Mouse (Mus musculus) liver, embryonic 11.5 days (tissue): ENCODE results near the gene Itga2. TPM values are rescaled to one million over a fixed set of nuclear protein-coding genes. Genes with fewer than 3 reads are reported as not detected.

ENCODE experiments used
- ATAC-seq: fragments of 200-750 bp; cut with Nextera tagmentation; replicated peaks from 2 replicates; pipeline ENCODE4 v1.8.0; 2017; ENCODE audit warnings: moderate number of reproducible peaks, mild to moderate bottlenecking, moderate TSS enrichment, moderate library complexity; ENCODE audit not compliant: low FRiP score
- DNase-seq: peaks from one replicate; pipeline ENCODE4 v3.0.0-alpha.2; 2017; ENCODE audit warnings: low spot score
- H3K27ac ChIP-seq: fragments of 300-500 bp; sonication (generic); 2 replicates; pipeline ENCODE4 v1.5.1; 2014; ENCODE audit warnings: mild to moderate bottlenecking, low read depth, low read length, control low read depth
- H3K27me3 ChIP-seq: fragments of 300-500 bp; sonication (generic); replicated peaks from 2 replicates; pipeline ENCODE4 v1.6.1; 2014; ENCODE audit warnings: low read length, mixed read lengths; ENCODE audit not compliant: control insufficient read depth, insufficient read depth
- H3K36me3 ChIP-seq: fragments of 300-500 bp; sonication (generic); 2 replicates; pipeline ENCODE4 v1.6.1; 2014; ENCODE audit warnings: mild to moderate bottlenecking, low read length, moderate library complexity, mixed read lengths; ENCODE audit not compliant: control insufficient read depth, insufficient read depth
- H3K4me1 ChIP-seq: fragments of 300-500 bp; sonication (generic); replicated peaks from 2 replicates; pipeline ENCODE4 v1.6.1; 2014; ENCODE audit warnings: low read length, mixed read lengths; ENCODE audit not compliant: control insufficient read depth, insufficient read depth
- H3K4me2 ChIP-seq: fragments of 300-500 bp; sonication (generic); 2 replicates; pipeline ENCODE4 v1.6.1; 2014; ENCODE audit warnings: mild to moderate bottlenecking, control low read depth, moderate library complexity
- H3K4me3 ChIP-seq: fragments of 300-500 bp; sonication (generic); 2 replicates; pipeline ENCODE4 v1.5.1; 2014; ENCODE audit warnings: low read depth, low read length, control low read depth
- H3K9ac ChIP-seq: fragments of 300-500 bp; sonication (generic); 2 replicates; pipeline ENCODE4 v1.6.1; 2014; ENCODE audit warnings: low read depth, low read length, control low read depth
- H3K9me3 ChIP-seq: fragments of 300-500 bp; sonication (generic); 2 replicates; pipeline ENCODE4 v1.6.1; 2016; ENCODE audit warnings: low read length, inconsistent platforms, mixed read lengths; ENCODE audit not compliant: control insufficient read depth
- WGBS: fragments of 180-500 bp; shearing (Covaris S2); extraction: QIAGEN DNeasy Blood & Tissue Kit; methylation state at CpG from one replicate; pipeline ENCODE4 v1.1.7; 2014; 5-methylcytosine and 5-hydroxymethylcytosine counted together
- polyA plus RNA-seq: library from polyadenylated mRNA; unstranded; fragments of >200 nt; fragmentation: Nextera tagmentation; extraction: Ambion mirVana; gene quantifications from 2 replicates; pipeline ENCODE4 v1.2.1, GENCODE M21; 2014

The Itga2 gene
- polyA plus RNA-seq, 1 experiment from 2014 or later, result 1.3 TPM

GRCm38 (mm10) chr13:114857525-114857924, 74.4 kb downstream of the Itga2 start:
- Histone ChIP-seq H3K4me3 (no peak overlapping the region), H3K4me1 (no peaks in the 10 kb centered on the region), H3K27ac (no peak overlapping the region), H3K4me2 (no peak overlapping the region), H3K9ac (no peak overlapping the region), H3K27me3 (no peaks in the 10 kb centered on the region), H3K36me3 (no peaks in the 10 kb centered on the region), H3K9me3 (no peaks in the 10 kb centered on the region)
- no peak for ATAC-seq
- WGBS, result 79% methylated on average over 4 of the region's 4 CpGs
- no peak for DNase-seq

- ATAC-seq (no peak), DNase-seq (no peak)
- H3K4me1 ChIP-seq, result no peaks in the 10 kb centered on the region
- WGBS, result 51% methylated on average over 7 of the region's 7 CpGs
- H3K27me3 ChIP-seq, result no peaks in the 10 kb centered on the region
- H3K4me3 ChIP-seq, result no peak overlapping the region
- no peaks in the 10 kb centered on the region for H3K9me3 ChIP-seq
- no peak overlapping the region for H3K4me2 ChIP-seq
- H3K27ac ChIP-seq, result no peak overlapping the region
- H3K36me3 ChIP-seq, result no peaks in the 10 kb centered on the region
- no peak overlapping the region for H3K9ac ChIP-seq
Observed at GRCm38 (mm10) chr13:114856269-114856627, 75.7 kb downstream of the Itga2 start.

GRCm38 (mm10) chr13:114855573-114856268, 76.2 kb downstream of the Itga2 start:
- Histone ChIP-seq H3K27ac (no peak overlapping the region), H3K4me1 (no peaks in the 10 kb centered on the region), H3K27me3 (no peaks in the 10 kb centered on the region), H3K9me3 (no peaks in the 10 kb centered on the region), H3K4me2 (0 out of 2 replicates have a peak overlapping the region, but pooled peaks have one; percentile 16), H3K36me3 (no peaks in the 10 kb centered on the region), H3K4me3 (no peak overlapping the region), H3K9ac (no peak overlapping the region)
- ATAC-seq (no peak; the same call in 1 of the 2 replicates), DNase-seq (no peak)
- 44% methylated on average over 15 of the region's 15 CpGs for WGBS

GRCm38 (mm10) chr13:114854428-114854827, 77.5 kb downstream of the Itga2 start:
- H3K27ac ChIP-seq, result no peak overlapping the region
- no peaks in the 10 kb centered on the region for H3K4me1 ChIP-seq
- H3K4me3 ChIP-seq, result no peak overlapping the region
- H3K9me3 ChIP-seq, result no peaks in the 10 kb centered on the region
- no peak overlapping the region for H3K9ac ChIP-seq
- no peak for DNase-seq
- WGBS, result 87% methylated on average over 3 of the region's 3 CpGs
- H3K4me2 ChIP-seq, result no peak overlapping the region
- no peaks in the 10 kb centered on the region for H3K27me3 ChIP-seq
- H3K36me3 ChIP-seq, result no peaks in the 10 kb centered on the region
- no peak for ATAC-seq

GRCm38 (mm10) chr13:114854023-114854422, 77.9 kb downstream of the Itga2 start:
- Histone ChIP-seq H3K4me2 (no peak overlapping the region), H3K27me3 (no peaks in the 10 kb centered on the region), H3K9ac (no peak overlapping the region), H3K36me3 (no peaks in the 10 kb centered on the region), H3K9me3 (no peaks in the 10 kb centered on the region), H3K27ac (no peak overlapping the region), H3K4me1 (no peaks in the 10 kb centered on the region), H3K4me3 (no peak overlapping the region)
- DNase-seq (no peak), ATAC-seq (no peak)
- whole genome bisulfite sequencing, result 85% methylated on average over 6 of the region's 6 CpGs

- Histone ChIP-seq H3K9ac (no peak overlapping the region), H3K27me3 (no peaks in the 10 kb centered on the region), H3K4me3 (no peak overlapping the region), H3K36me3 (no peaks in the 10 kb centered on the region), H3K4me2 (no peak overlapping the region), H3K9me3 (no peaks in the 10 kb centered on the region), H3K27ac (no peak overlapping the region), H3K4me1 (no peaks in the 10 kb centered on the region)
- WGBS, result 85% methylated on average over 2 of the region's 2 CpGs
- no peak for DNase-seq
- ATAC-seq, result no peak
Observed at GRCm38 (mm10) chr13:114853152-114853551, 78.7 kb downstream of the Itga2 start.

- Histone ChIP-seq H3K9ac (no peak overlapping the region), H3K27ac (no peak overlapping the region), H3K27me3 (no peaks in the 10 kb centered on the region), H3K4me3 (no peak overlapping the region), H3K36me3 (no peaks in the 10 kb centered on the region), H3K9me3 (no peaks in the 10 kb centered on the region), H3K4me1 (no peaks in the 10 kb centered on the region), H3K4me2 (no peak overlapping the region)
- no peak for ATAC-seq
- whole genome bisulfite sequencing, result 73% methylated on average over 6 of the region's 6 CpGs
- no peak for DNase-seq
Observed at GRCm38 (mm10) chr13:114852264-114853111, 79.4 kb downstream of the Itga2 start.

- no peaks in the 10 kb centered on the region for H3K27me3 ChIP-seq
- no peaks in the 10 kb centered on the region for H3K36me3 ChIP-seq
- no peak overlapping the region for H3K27ac ChIP-seq
- no peaks in the 10 kb centered on the region for H3K4me1 ChIP-seq
- ATAC-seq (no peak), DNase-seq (no peak)
- H3K9me3 ChIP-seq, result no peaks in the 10 kb centered on the region
- H3K9ac ChIP-seq, result no peak overlapping the region
- no peak overlapping the region for H3K4me2 ChIP-seq
- 62% methylated on average over 3 of the region's 3 CpGs for WGBS
- H3K4me3 ChIP-seq, result no peak overlapping the region
Observed at GRCm38 (mm10) chr13:114848945-114849344, 83.0 kb downstream of the Itga2 start.
